Mouse (Mus musculus): ENCODE results near the gene Csrp3.

Gene Csrp3

GRCm38 (mm10) chr7:48829177-48829910 lies 18.5 kb downstream of the Csrp3 start:
- DNase-seq (ENCODE audit: low spot score) = no peak

- DNase-seq (ENCODE audit: low spot score) = no peak
Measured at GRCm38 (mm10) chr7:48825170-48825569, 22.7 kb downstream of the Csrp3 start.

- no peak for DNase-seq (ENCODE audit: low spot score)
Measured at GRCm38 (mm10) chr7:48824671-48825070, 23.2 kb downstream of the Csrp3 start.

GRCm38 (mm10) chr7:48823621-48824020 lies 24.2 kb downstream of the Csrp3 start:
- no peak for DNase-seq (ENCODE audit: low spot score)

GRCm38 (mm10) chr7:48821654-48822053 lies 26.2 kb downstream of the Csrp3 start:
- DNase-seq (ENCODE audit: low spot score) = no peak

GRCm38 (mm10) chr7:48813594-48813993 lies 34.2 kb downstream of the Csrp3 start:
- no peak for DNase-seq (ENCODE audit: low spot score)

- no peak for DNase-seq (ENCODE audit: low spot score)
Measured at GRCm38 (mm10) chr7:48812358-48812757, 35.5 kb downstream of the Csrp3 start.

- DNase-seq (ENCODE audit: low spot score) = no peak
Measured at GRCm38 (mm10) chr7:48810652-48811051, 37.2 kb downstream of the Csrp3 start.

- no peak for DNase-seq (ENCODE audit: low spot score)
Measured at GRCm38 (mm10) chr7:48806587-48806986, 41.2 kb downstream of the Csrp3 start.

GRCm38 (mm10) chr7:48803381-48803780 lies 44.5 kb downstream of the Csrp3 start:
- no peak for DNase-seq (ENCODE audit: low spot score)

- no peak for DNase-seq (ENCODE audit: low spot score)
Measured at GRCm38 (mm10) chr7:48795130-48795529, 52.7 kb downstream of the Csrp3 start.

- no peak for DNase-seq (ENCODE audit: low spot score)
Measured at GRCm38 (mm10) chr7:48791412-48791811, 56.4 kb downstream of the Csrp3 start.

- no peak for DNase-seq (ENCODE audit: low spot score)
Measured at GRCm38 (mm10) chr7:48790117-48790516, 57.7 kb downstream of the Csrp3 start.

GRCm38 (mm10) chr7:48788851-48789572 lies 58.8 kb downstream of the Csrp3 start, which contains the start of gene Zdhhc13:
Gene Zdhhc13 (plus strand): TSS chr7:48789003.
- peak; percentile 96 for DNase-seq (ENCODE audit: low spot score)

- DNase-seq (ENCODE audit: low spot score) = no peak
Measured at GRCm38 (mm10) chr7:48788348-48788747, 59.5 kb downstream of the Csrp3 start.

GRCm38 (mm10) chr7:48784773-48785523 lies 62.9 kb downstream of the Csrp3 start:
- DNase-seq (ENCODE audit: low spot score) = peak; percentile 12

- DNase-seq (ENCODE audit: low spot score) = no peak
Measured at GRCm38 (mm10) chr7:48782432-48782831, 65.4 kb downstream of the Csrp3 start.
